Mouse (Mus musculus): ENCODE measurements around the gene Wdr63. TPM values are rescaled to one million over a fixed set of nuclear protein-coding genes. Genes with fewer than 3 reads are reported as not detected.

Wdr63 gene
- polyA plus RNA-seq, 1 experiment = 63.7 TPM

GRCm38 (mm10) chr3:146151755-146152154 lies 43.8 kb upstream of the Wdr63 start:
- no peaks in the 10 kb centered on the region for H3K36me3 ChIP-seq (ENCODE audit: control insufficient read depth, insufficient read depth, low read length)
- H3K4me3 ChIP-seq (ENCODE audit: control insufficient read depth, low read depth, low read length) = no peak overlapping the region
- no peak overlapping the region for H3K27ac ChIP-seq (ENCODE audit: control insufficient read depth, insufficient read depth, low read depth, low read length)
- peaks cover 9% of the 10 kb centered on the region for H3K4me1 ChIP-seq (ENCODE audit: control insufficient read depth, insufficient read depth, low read length)
- TF ChIP-seq POLR2A (IDR thresholded peaks at IDR 0.05; ENCODE audit: control insufficient read depth, low read depth, low read length) (no peak), CTCF (IDR thresholded peaks at IDR 0.05; ENCODE audit: control insufficient read depth, insufficient read depth, insufficient replicate concordance, low read depth, low read length) (no peak)
- peaks cover 3% of the 10 kb centered on the region; the same call in 1 of the 2 replicates for H3K27me3 ChIP-seq (ENCODE audit: control insufficient read depth, insufficient read depth, low read length)

DNA sequence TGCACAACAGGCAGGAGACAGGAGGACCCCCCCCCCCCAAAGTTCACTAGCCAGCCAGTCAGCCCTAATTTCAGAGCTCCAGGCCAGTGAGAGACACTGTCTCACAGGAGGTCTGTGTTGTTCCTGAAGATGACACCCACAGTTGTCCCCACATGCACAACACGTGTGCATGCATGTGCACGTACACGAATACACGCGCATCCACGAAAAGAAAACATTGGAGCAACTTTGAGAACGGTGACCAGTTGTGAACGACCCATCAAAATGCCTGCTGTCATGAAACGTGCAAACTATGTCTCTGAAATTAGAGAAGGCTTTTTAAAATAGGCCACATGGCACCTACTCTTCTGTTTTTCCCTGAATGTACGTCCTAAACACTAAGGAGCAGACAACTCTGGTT lies 43.4 kb upstream of the Wdr63 start:
- Histone ChIP-seq H3K27me3 (ENCODE audit: control insufficient read depth, insufficient read depth, low read length) (peaks cover 3% of the 10 kb centered on the region; the same call in 1 of the 2 replicates), H3K27ac (ENCODE audit: control insufficient read depth, insufficient read depth, low read depth, low read length) (no peak overlapping the region), H3K4me1 (ENCODE audit: control insufficient read depth, insufficient read depth, low read length) (peaks cover 9% of the 10 kb centered on the region), H3K36me3 (ENCODE audit: control insufficient read depth, insufficient read depth, low read length) (no peaks in the 10 kb centered on the region), H3K4me3 (ENCODE audit: control insufficient read depth, low read depth, low read length) (no peak overlapping the region)
- TF ChIP-seq CTCF (IDR thresholded peaks at IDR 0.05; ENCODE audit: control insufficient read depth, insufficient read depth, insufficient replicate concordance, low read depth, low read length) (no peak), POLR2A (IDR thresholded peaks at IDR 0.05; ENCODE audit: control insufficient read depth, low read depth, low read length) (no peak)

GRCm38 (mm10) chr3:146150560-146150959 lies 42.6 kb upstream of the Wdr63 start:
- Histone ChIP-seq H3K36me3 (ENCODE audit: control insufficient read depth, insufficient read depth, low read length) (no peaks in the 10 kb centered on the region), H3K4me1 (ENCODE audit: control insufficient read depth, insufficient read depth, low read length) (peaks cover 9% of the 10 kb centered on the region), H3K4me3 (ENCODE audit: control insufficient read depth, low read depth, low read length) (no peak overlapping the region), H3K27ac (ENCODE audit: control insufficient read depth, insufficient read depth, low read depth, low read length) (no peak overlapping the region), H3K27me3 (ENCODE audit: control insufficient read depth, insufficient read depth, low read length) (peaks cover 3% of the 10 kb centered on the region; the same call in 1 of the 2 replicates)
- TF ChIP-seq POLR2A (IDR thresholded peaks at IDR 0.05; ENCODE audit: control insufficient read depth, low read depth, low read length) (no peak), CTCF (IDR thresholded peaks at IDR 0.05; ENCODE audit: control insufficient read depth, insufficient read depth, insufficient replicate concordance, low read depth, low read length) (no peak)

- Histone ChIP-seq H3K27ac (ENCODE audit: control insufficient read depth, insufficient read depth, low read depth, low read length) (no peak overlapping the region), H3K27me3 (ENCODE audit: control insufficient read depth, insufficient read depth, low read length) (peaks cover 3% of the 10 kb centered on the region; the same call in 1 of the 2 replicates), H3K4me3 (ENCODE audit: control insufficient read depth, low read depth, low read length) (peak overlapping the region; percentile 60), H3K36me3 (ENCODE audit: control insufficient read depth, insufficient read depth, low read length) (no peaks in the 10 kb centered on the region), H3K4me1 (ENCODE audit: control insufficient read depth, insufficient read depth, low read length) (peaks cover 9% of the 10 kb centered on the region)
- TF ChIP-seq POLR2A (IDR thresholded peaks at IDR 0.05; ENCODE audit: control insufficient read depth, low read depth, low read length) = no peak
- TF ChIP-seq CTCF (IDR thresholded peaks at IDR 0.05; ENCODE audit: control insufficient read depth, insufficient read depth, insufficient replicate concordance, low read depth, low read length) = no peak
Measured at GRCm38 (mm10) chr3:146150058-146150400, 42.1 kb upstream of the Wdr63 start.

- Histone ChIP-seq H3K27me3 (ENCODE audit: control insufficient read depth, insufficient read depth, low read length) (peaks cover 3% of the 10 kb centered on the region; the same call in 1 of the 2 replicates), H3K4me3 (ENCODE audit: control insufficient read depth, low read depth, low read length) (peak within 1 kb of the TSS; percentile 60), H3K27ac (ENCODE audit: control insufficient read depth, insufficient read depth, low read depth, low read length) (no peak within 1 kb of the TSS), H3K4me1 (ENCODE audit: control insufficient read depth, insufficient read depth, low read length) (peaks cover 9% of the 10 kb centered on the region), H3K36me3 (ENCODE audit: control insufficient read depth, insufficient read depth, low read length) (no peaks in the 10 kb centered on the region)
- no peak for TF ChIP-seq CTCF (IDR thresholded peaks at IDR 0.05; ENCODE audit: control insufficient read depth, insufficient read depth, insufficient replicate concordance, low read depth, low read length)
- TF ChIP-seq POLR2A (IDR thresholded peaks at IDR 0.05; ENCODE audit: control insufficient read depth, low read depth, low read length) = no peak
Measured at GRCm38 (mm10) chr3:146149156-146150057, 41.5 kb upstream of the Wdr63 start, which contains the start of gene Mcoln2. Mcoln2 (plus strand) TSS chr3:146149833.

GRCm38 (mm10) chr3:146146131-146146530 lies 38.2 kb upstream of the Wdr63 start:
- H3K4me3 ChIP-seq (ENCODE audit: control insufficient read depth, low read depth, low read length) = no peak overlapping the region
- TF ChIP-seq POLR2A (IDR thresholded peaks at IDR 0.05; ENCODE audit: control insufficient read depth, low read depth, low read length) = no peak
- no peak for TF ChIP-seq CTCF (IDR thresholded peaks at IDR 0.05; ENCODE audit: control insufficient read depth, insufficient read depth, insufficient replicate concordance, low read depth, low read length)
- peaks cover 3% of the 10 kb centered on the region; the same call in 1 of the 2 replicates for H3K27me3 ChIP-seq (ENCODE audit: control insufficient read depth, insufficient read depth, low read length)
- no peak overlapping the region for H3K27ac ChIP-seq (ENCODE audit: control insufficient read depth, insufficient read depth, low read depth, low read length)
- H3K36me3 ChIP-seq (ENCODE audit: control insufficient read depth, insufficient read depth, low read length) = no peaks in the 10 kb centered on the region
- H3K4me1 ChIP-seq (ENCODE audit: control insufficient read depth, insufficient read depth, low read length) = peaks cover 9% of the 10 kb centered on the region

DNA sequence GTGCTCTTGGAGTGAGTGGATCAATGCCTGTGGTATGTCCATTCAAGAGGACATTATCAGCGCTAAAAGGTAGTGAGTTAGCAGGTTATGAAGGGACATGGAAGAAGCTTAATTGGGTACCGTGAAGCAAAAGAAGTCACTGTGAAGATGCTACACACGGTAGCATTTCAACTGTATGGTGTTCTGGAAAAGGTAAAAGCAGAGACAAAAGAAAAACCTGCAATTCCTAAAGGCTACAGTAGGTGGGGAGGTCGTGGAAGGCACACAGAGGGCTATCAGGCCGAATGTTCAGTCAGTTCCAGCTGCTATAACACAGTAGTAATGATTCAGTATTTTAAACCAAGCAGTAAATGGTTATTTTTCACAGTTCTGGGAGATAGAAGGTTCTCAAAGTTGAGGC lies 37.6 kb upstream of the Wdr63 start:
- H3K36me3 ChIP-seq (ENCODE audit: control insufficient read depth, insufficient read depth, low read length) = no peaks in the 10 kb centered on the region
- H3K27me3 ChIP-seq (ENCODE audit: control insufficient read depth, insufficient read depth, low read length) = peaks cover 3% of the 10 kb centered on the region; the same call in 1 of the 2 replicates
- TF ChIP-seq CTCF (IDR thresholded peaks at IDR 0.05; ENCODE audit: control insufficient read depth, insufficient read depth, insufficient replicate concordance, low read depth, low read length) = no peak
- no peak for TF ChIP-seq POLR2A (IDR thresholded peaks at IDR 0.05; ENCODE audit: control insufficient read depth, low read depth, low read length)
- H3K27ac ChIP-seq (ENCODE audit: control insufficient read depth, insufficient read depth, low read depth, low read length) = no peak overlapping the region
- H3K4me1 ChIP-seq (ENCODE audit: control insufficient read depth, insufficient read depth, low read length) = peaks cover 7% of the 10 kb centered on the region
- H3K4me3 ChIP-seq (ENCODE audit: control insufficient read depth, low read depth, low read length) = no peak overlapping the region

Data from testis, adult 2 months (tissue).